Mouse (Mus musculus) gastrocnemius, adult 18-20 months (tissue): ENCODE data around the gene Il6ra. TPM values are rescaled to one million over a fixed set of nuclear protein-coding genes. Genes with fewer than 3 reads are reported as not detected.

Experiments used
- DNase-seq: peaks from one replicate; pipeline ENCODE4 v3.0.0; 2021; ENCODE audit warnings: low spot score
- total RNA-seq, 2 experiments: library from RNA; stranded (reverse); gene quantifications; 2 replicates each; pipeline ENCODE4 v1.2.3; 2021

The Il6ra gene
- total RNA-seq, 2 experiments from 2014 or later, result 3.1 to 7.2 TPM

GRCm38 (mm10) chr3:89857353-89857752 lies 55.6 kb downstream of the Il6ra start:
- DNase-seq, result no peak

GRCm38 (mm10) chr3:89853752-89854151 lies 59.2 kb downstream of the Il6ra start:
- peak; percentile 28 for DNase-seq

- no peak for DNase-seq
These were observed 64.9 kb downstream of the Il6ra start for GRCm38 (mm10) chr3:89848083-89848482.

GRCm38 (mm10) chr3:89847596-89847995 lies 65.4 kb downstream of the Il6ra start:
- no peak for DNase-seq

- DNase-seq, result no peak
These were observed 65.9 kb downstream of the Il6ra start for GRCm38 (mm10) chr3:89847126-89847525.

GRCm38 (mm10) chr3:89845814-89846213 lies 67.2 kb downstream of the Il6ra start:
- no peak for DNase-seq

GRCm38 (mm10) chr3:89843148-89843547 lies 69.8 kb downstream of the Il6ra start:
- peak; percentile 31 for DNase-seq

- no peak for DNase-seq
These were observed 70.7 kb downstream of the Il6ra start for GRCm38 (mm10) chr3:89842258-89842657.

- DNase-seq, result no peak
These were observed 77.6 kb downstream of the Il6ra start for GRCm38 (mm10) chr3:89835362-89835761.

- DNase-seq, result no peak
These were observed 82.0 kb downstream of the Il6ra start, which contains the start of gene She for GRCm38 (mm10) chr3:89830815-89831591. She (plus strand) TSS chr3:89831370.

GRCm38 (mm10) chr3:89826295-89826694 lies 86.7 kb downstream of the Il6ra start:
- no peak for DNase-seq

GRCm38 (mm10) chr3:89823594-89823993 lies 89.4 kb downstream of the Il6ra start:
- DNase-seq, result no peak

GRCm38 (mm10) chr3:89821548-89822480 lies 91.2 kb downstream of the Il6ra start:
- no peak for DNase-seq

GRCm38 (mm10) chr3:89821096-89821513 lies 91.9 kb downstream of the Il6ra start:
- DNase-seq, result no peak

GRCm38 (mm10) chr3:89820311-89821095 lies 92.5 kb downstream of the Il6ra start:
- no peak for DNase-seq

GRCm38 (mm10) chr3:89819897-89820296 lies 93.1 kb downstream of the Il6ra start:
- no peak for DNase-seq

GRCm38 (mm10) chr3:89818605-89819004 lies 94.4 kb downstream of the Il6ra start:
- no peak for DNase-seq

GRCm38 (mm10) chr3:89817056-89817455 lies 95.9 kb downstream of the Il6ra start:
- DNase-seq, result peak; percentile 41
